Mouse (Mus musculus) gastrocnemius, postnatal 36 days (tissue): ENCODE measurements around the gene Cyp8b1. TPM values are rescaled to one million over a fixed set of nuclear protein-coding genes. Genes with fewer than 3 reads are reported as not detected.

ENCODE experiments used
- total RNA-seq, 2 experiments: library from RNA; stranded (reverse); gene quantifications; 2 replicates each; pipeline ENCODE4 v1.2.3; 2021

Cyp8b1 gene
- total RNA-seq, 2 experiments from 2014 or later = not detected

Other genes starting within 250 kb of the Cyp8b1 start
- gene Sec22c, start 210.8 kb downstream of the Cyp8b1 start, total RNA-seq = 1 to 10 TPM; 4.7 to 4.9 TPM
- gene Ss18l2, start 206.0 kb downstream of the Cyp8b1 start, total RNA-seq = 100 to 1,000 TPM in 1 of 2 experiments, 10 to 100 TPM in 1; 95.2 to 104 TPM
- gene Nktr, start 197.1 kb downstream of the Cyp8b1 start, total RNA-seq = 10 to 100 TPM; 27.4 to 31.6 TPM
- 100 to 1,000 TPM in 1 of 2 experiments, 10 to 100 TPM in 1; 98.5 to 111 TPM for gene Zfp651, start 157.0 kb downstream of the Cyp8b1 start, total RNA-seq
- gene Klhl40, start 138.7 kb downstream of the Cyp8b1 start, total RNA-seq = 100 to 1,000 TPM; 113 to 117 TPM
- 100 to 1,000 TPM; 157 to 170 TPM for gene Hhatl, start 123.8 kb downstream of the Cyp8b1 start, total RNA-seq
- gene Ccdc13, start 76.8 kb downstream of the Cyp8b1 start, total RNA-seq = under 1 TPM in 1 of 2 experiments, not detected in 1; 0.17 TPM
- gene Higd1a, start 57.9 kb downstream of the Cyp8b1 start, total RNA-seq = 10 to 100 TPM; 96.5 to 97.5 TPM
- under 1 TPM; 0.71 to 0.89 TPM for gene Ackr2, start 17.9 kb downstream of the Cyp8b1 start, total RNA-seq
- 1 to 10 TPM; 1.3 to 1.4 TPM for gene Fam198a, start 34.7 kb upstream of the Cyp8b1 start, total RNA-seq
- gene Pomgnt2, start 80.8 kb upstream of the Cyp8b1 start, total RNA-seq = 10 to 100 TPM; 10.4 to 11.8 TPM
- 10 to 100 TPM; 54.0 to 66.3 TPM for gene Snrk, start 201.0 kb upstream of the Cyp8b1 start, total RNA-seq